Mouse (Mus musculus): ENCODE measurements around the gene Nfkbie.

- no peak for TF ChIP-seq EP300 (IDR thresholded peaks at IDR 0.05; ENCODE audit: low read depth)
- no peak for TF ChIP-seq CTCF (IDR thresholded peaks at IDR 0.05; ENCODE audit: low read depth)
Measured at GRCm38 (mm10) chr17:45602984-45603383, 47.5 kb downstream of the Nfkbie start.
